Mouse (Mus musculus): ENCODE measurements around the gene Tns1. TPM values are rescaled to one million over a fixed set of nuclear protein-coding genes. Genes with fewer than 3 reads are reported as not detected.

Tns1 gene
- polyA plus RNA-seq, 1 experiment, result 6.5 TPM

GRCm38 (mm10) chr1:73927819-73928218 lies 196.4 kb downstream of the Tns1 start:
- H3K27ac ChIP-seq (ENCODE audit: insufficient read depth, low read length), result no peak overlapping the region
- no peaks in the 10 kb centered on the region for H3K27me3 ChIP-seq (ENCODE audit: control insufficient read depth, insufficient read depth, low read length, poor library complexity, severe bottlenecking)
- no peak overlapping the region for H3K4me3 ChIP-seq (ENCODE audit: low read depth, low read length)
- no peaks in the 10 kb centered on the region for H3K4me1 ChIP-seq (ENCODE audit: control insufficient read depth, insufficient read depth, low read length)
- H3K9ac ChIP-seq (ENCODE audit: low read depth, poor library complexity, severe bottlenecking), result no peak overlapping the region
- TF ChIP-seq POLR2A (IDR thresholded peaks at IDR 0.05; ENCODE audit: insufficient read depth, low read length) (no peak), EP300 (IDR thresholded peaks at IDR 0.05; ENCODE audit: insufficient read depth, low read depth, low read length) (no peak)
- no peaks in the 10 kb centered on the region for H3K36me3 ChIP-seq (ENCODE audit: control insufficient read depth, insufficient read depth, low read length, poor library complexity, severe bottlenecking)
- no peaks in the 10 kb centered on the region for H3K9me3 ChIP-seq (replicated peaks; ENCODE audit: control insufficient read depth, insufficient read depth, low read length, poor library complexity, severe bottlenecking)

GRCm38 (mm10) chr1:73926279-73926678 lies 198.0 kb downstream of the Tns1 start:
- TF ChIP-seq POLR2A (IDR thresholded peaks at IDR 0.05; ENCODE audit: insufficient read depth, low read length), result no peak
- TF ChIP-seq CTCF (IDR thresholded peaks at IDR 0.05; ENCODE audit: low read depth, low read length), result peak; percentile 57
- Histone ChIP-seq H3K9me3 (replicated peaks; ENCODE audit: control insufficient read depth, insufficient read depth, low read length, poor library complexity, severe bottlenecking) (no peaks in the 10 kb centered on the region), H3K36me3 (ENCODE audit: control insufficient read depth, insufficient read depth, low read length, poor library complexity, severe bottlenecking) (no peaks in the 10 kb centered on the region), H3K9ac (ENCODE audit: low read depth, poor library complexity, severe bottlenecking) (no peak overlapping the region), H3K27me3 (ENCODE audit: control insufficient read depth, insufficient read depth, low read length, poor library complexity, severe bottlenecking) (no peaks in the 10 kb centered on the region), H3K4me1 (ENCODE audit: control insufficient read depth, insufficient read depth, low read length) (no peaks in the 10 kb centered on the region), H3K4me3 (ENCODE audit: low read depth, low read length) (no peak overlapping the region), H3K27ac (ENCODE audit: insufficient read depth, low read length) (no peak overlapping the region)

GRCm38 (mm10) chr1:73924871-73925610 lies 199.2 kb downstream of the Tns1 start:
- Histone ChIP-seq H3K4me1 (ENCODE audit: control insufficient read depth, insufficient read depth, low read length) (no peaks in the 10 kb centered on the region), H3K9me3 (replicated peaks; ENCODE audit: control insufficient read depth, insufficient read depth, low read length, poor library complexity, severe bottlenecking) (no peaks in the 10 kb centered on the region), H3K36me3 (ENCODE audit: control insufficient read depth, insufficient read depth, low read length, poor library complexity, severe bottlenecking) (no peaks in the 10 kb centered on the region), H3K4me3 (ENCODE audit: low read depth, low read length) (no peak overlapping the region), H3K27me3 (ENCODE audit: control insufficient read depth, insufficient read depth, low read length, poor library complexity, severe bottlenecking) (no peaks in the 10 kb centered on the region), H3K9ac (ENCODE audit: low read depth, poor library complexity, severe bottlenecking) (no peak overlapping the region), H3K27ac (ENCODE audit: insufficient read depth, low read length) (no peak overlapping the region)
- TF ChIP-seq CTCF (IDR thresholded peaks at IDR 0.05; ENCODE audit: low read depth, low read length), result no peak
- no peak for TF ChIP-seq POLR2A (IDR thresholded peaks at IDR 0.05; ENCODE audit: insufficient read depth, low read length)
- no peak for TF ChIP-seq EP300 (IDR thresholded peaks at IDR 0.05; ENCODE audit: insufficient read depth, low read depth, low read length)

DNA sequence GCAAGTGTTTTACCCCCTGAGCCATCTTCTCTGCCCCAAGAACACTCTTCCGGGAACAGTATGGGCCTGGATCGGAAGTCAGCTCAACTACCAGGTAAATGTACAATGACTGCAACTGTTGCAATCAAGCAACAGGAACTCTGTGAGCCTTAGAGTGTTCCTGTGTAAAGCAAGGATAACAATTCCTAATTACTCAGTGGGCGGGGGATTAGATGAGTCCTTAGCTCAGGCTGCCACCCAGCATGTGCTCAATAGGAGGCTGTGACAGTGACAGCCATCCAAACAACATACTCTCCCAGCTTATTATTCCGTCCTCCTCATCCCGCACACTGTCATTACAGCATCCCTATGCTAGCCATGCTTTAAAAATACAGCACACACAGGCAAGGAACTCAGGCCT lies 200.0 kb downstream of the Tns1 start:
- no peak overlapping the region for H3K27ac ChIP-seq (ENCODE audit: insufficient read depth, low read length)
- no peak overlapping the region for H3K9ac ChIP-seq (ENCODE audit: low read depth, poor library complexity, severe bottlenecking)
- TF ChIP-seq CTCF (IDR thresholded peaks at IDR 0.05; ENCODE audit: low read depth, low read length) (no peak), POLR2A (IDR thresholded peaks at IDR 0.05; ENCODE audit: insufficient read depth, low read length) (no peak), EP300 (IDR thresholded peaks at IDR 0.05; ENCODE audit: insufficient read depth, low read depth, low read length) (no peak)
- H3K9me3 ChIP-seq (replicated peaks; ENCODE audit: control insufficient read depth, insufficient read depth, low read length, poor library complexity, severe bottlenecking), result no peaks in the 10 kb centered on the region
- no peaks in the 10 kb centered on the region for H3K4me1 ChIP-seq (ENCODE audit: control insufficient read depth, insufficient read depth, low read length)
- no peak overlapping the region for H3K4me3 ChIP-seq (ENCODE audit: low read depth, low read length)
- no peaks in the 10 kb centered on the region for H3K27me3 ChIP-seq (ENCODE audit: control insufficient read depth, insufficient read depth, low read length, poor library complexity, severe bottlenecking)
- no peaks in the 10 kb centered on the region for H3K36me3 ChIP-seq (ENCODE audit: control insufficient read depth, insufficient read depth, low read length, poor library complexity, severe bottlenecking)

GRCm38 (mm10) chr1:73923185-73923584 lies 201.1 kb downstream of the Tns1 start:
- no peaks in the 10 kb centered on the region for H3K36me3 ChIP-seq (ENCODE audit: control insufficient read depth, insufficient read depth, low read length, poor library complexity, severe bottlenecking)
- no peak overlapping the region for H3K27ac ChIP-seq (ENCODE audit: insufficient read depth, low read length)

DNA sequence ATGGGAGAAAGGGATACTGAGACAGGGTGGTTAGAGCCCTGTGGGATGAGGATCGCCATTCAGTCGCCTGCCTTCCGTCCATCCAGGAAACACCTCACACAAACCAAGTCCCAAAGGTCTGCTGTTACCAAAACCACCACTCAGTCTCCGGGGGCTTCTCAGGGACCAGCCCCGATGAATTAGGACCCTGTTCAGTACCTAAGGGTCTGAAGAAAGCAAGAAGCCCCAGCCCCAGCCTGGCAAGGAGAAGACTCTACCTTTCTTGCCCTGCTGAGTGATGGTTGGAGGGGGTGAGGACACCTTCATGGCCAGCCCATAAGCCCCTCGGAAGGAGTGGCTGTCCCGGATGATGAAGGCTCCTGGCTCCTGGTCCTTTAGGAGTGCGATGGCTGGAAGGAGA lies 203.5 kb downstream of the Tns1 start:
- TF ChIP-seq EP300 (IDR thresholded peaks at IDR 0.05; ENCODE audit: insufficient read depth, low read depth, low read length) (no peak), POLR2A (IDR thresholded peaks at IDR 0.05; ENCODE audit: insufficient read depth, low read length) (no peak), CTCF (IDR thresholded peaks at IDR 0.05; ENCODE audit: low read depth, low read length) (no peak)
- Histone ChIP-seq H3K36me3 (ENCODE audit: control insufficient read depth, insufficient read depth, low read length, poor library complexity, severe bottlenecking) (no peaks in the 10 kb centered on the region), H3K27ac (ENCODE audit: insufficient read depth, low read length) (no peak overlapping the region), H3K9me3 (replicated peaks; ENCODE audit: control insufficient read depth, insufficient read depth, low read length, poor library complexity, severe bottlenecking) (no peaks in the 10 kb centered on the region), H3K4me3 (ENCODE audit: low read depth, low read length) (no peak overlapping the region), H3K9ac (ENCODE audit: low read depth, poor library complexity, severe bottlenecking) (no peak overlapping the region), H3K27me3 (ENCODE audit: control insufficient read depth, insufficient read depth, low read length, poor library complexity, severe bottlenecking) (no peaks in the 10 kb centered on the region), H3K4me1 (ENCODE audit: control insufficient read depth, insufficient read depth, low read length) (no peaks in the 10 kb centered on the region)

More at GRCm38 (mm10) chr1:73923185-73923584, 201.1 kb downstream of the Tns1 start:
- Histone ChIP-seq H3K4me1 (ENCODE audit: control insufficient read depth, insufficient read depth, low read length) (no peaks in the 10 kb centered on the region), H3K9me3 (replicated peaks; ENCODE audit: control insufficient read depth, insufficient read depth, low read length, poor library complexity, severe bottlenecking) (no peaks in the 10 kb centered on the region), H3K4me3 (ENCODE audit: low read depth, low read length) (no peak overlapping the region), H3K27me3 (ENCODE audit: control insufficient read depth, insufficient read depth, low read length, poor library complexity, severe bottlenecking) (no peaks in the 10 kb centered on the region), H3K9ac (ENCODE audit: low read depth, poor library complexity, severe bottlenecking) (no peak overlapping the region)
- TF ChIP-seq CTCF (IDR thresholded peaks at IDR 0.05; ENCODE audit: low read depth, low read length) (no peak), EP300 (IDR thresholded peaks at IDR 0.05; ENCODE audit: insufficient read depth, low read depth, low read length) (no peak), POLR2A (IDR thresholded peaks at IDR 0.05; ENCODE audit: insufficient read depth, low read length) (no peak)

All from ES-Bruce4 (cell line).